Comparison of ENCODE assay signal across 16 mouse cellular contexts in the genomic region with DNA sequence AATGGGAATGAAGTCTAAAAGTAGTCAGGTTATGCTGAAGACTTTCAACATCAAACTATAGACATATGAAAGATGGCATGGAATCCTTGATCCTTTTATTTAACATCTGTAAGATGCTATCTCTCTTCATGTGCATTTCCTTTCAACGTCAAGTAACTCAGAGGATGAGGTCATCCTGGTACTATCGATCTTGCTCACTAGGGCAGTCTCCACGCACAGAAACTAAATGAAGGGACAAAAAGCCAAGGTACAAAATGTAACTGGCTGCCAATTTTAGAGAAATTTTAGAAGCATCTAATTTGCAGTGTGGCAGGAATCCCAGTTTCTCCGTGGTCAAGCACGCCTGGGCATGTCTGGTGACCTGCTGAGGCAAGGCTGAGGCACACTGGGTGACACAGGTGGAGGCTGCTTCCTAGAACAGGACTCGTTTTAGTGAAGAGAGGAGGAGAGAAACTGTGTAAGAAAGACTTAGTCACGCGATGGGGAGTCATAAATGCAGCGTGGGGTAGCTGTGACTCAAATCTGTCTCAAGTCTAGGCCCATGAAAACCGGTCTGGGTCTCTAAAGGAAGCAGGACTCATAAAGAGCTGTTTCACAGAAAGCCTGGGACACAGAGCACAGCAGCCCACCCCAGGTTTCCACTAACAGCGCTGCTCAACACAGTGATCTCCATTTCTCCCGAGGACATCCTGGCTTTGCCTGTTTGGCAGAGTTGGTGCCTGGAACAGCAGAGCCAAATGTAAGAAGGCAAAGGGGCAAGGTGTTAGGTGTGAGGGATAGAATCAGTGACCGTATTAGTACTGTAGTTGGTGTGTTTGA. TPM values are rescaled to one million over a fixed set of nuclear protein-coding genes. Genes with fewer than 3 reads are reported as not detected.
A peak's percentile ranks its signal among the peaks of the same experiment; 100 is the strongest.
DNase-seq lines count a peak whose midpoint lies in the region; ATAC-seq and TF ChIP-seq lines count a peak whose summit lies in the region.
"Had no signal": no experiment of that assay in that cellular context is flagged by ENCODE, and none has a peak within 500 bp of the region (broad histone marks: within the 10 kb centered on the region; RNA-seq: fewer than 3 reads in every experiment).

No protein-coding gene starts in this region.

- no peak overlapping the region for H3K4me3 ChIP-seq in midbrain, embryonic 11.5 days (ENCODE audit: low read depth, low read length)
- no peak overlapping the region for H3K4me3 ChIP-seq in midbrain, embryonic 14.5 days (replicated peaks; ENCODE audit: low read depth, low read length)
- peak overlapping the region; percentile 18 for H3K4me3 ChIP-seq in E14TG2a.4 (replicated peaks; ENCODE audit: low read length)
- H3K4me3 ChIP-seq in embryonic facial prominence, embryonic 15.5 days (replicated peaks), result no peak overlapping the region
- no peak overlapping the region for H3K4me3 ChIP-seq in forebrain, embryonic 15.5 days
- H3K4me3 ChIP-seq: erythroblast, embryonic 14.5 days; lung, embryonic 15.5 days; midbrain, embryonic 10.5 days; neural tube, embryonic 13.5 days had no signal

- 70% methylated on average over 13 of the region's 13 CpGs for WGBS in midbrain, embryonic 11.5 days
- WGBS in midbrain, embryonic 14.5 days, result 69% methylated on average over 13 of the region's 13 CpGs
- 40% methylated on average over 13 of the region's 13 CpGs for WGBS in embryonic facial prominence, embryonic 15.5 days
- 65% methylated on average over 13 of the region's 13 CpGs for WGBS in forebrain, embryonic 15.5 days

- no peaks in the 10 kb centered on the region for H3K9me3 ChIP-seq in midbrain, embryonic 11.5 days (ENCODE audit: control insufficient read depth, low read length)
- H3K9me3 ChIP-seq in midbrain, embryonic 14.5 days (ENCODE audit: control insufficient read depth, low read length), result no peaks in the 10 kb centered on the region
- no peaks in the 10 kb centered on the region for H3K9me3 ChIP-seq in E14TG2a.4 (ENCODE audit: low read length)
- no peaks in the 10 kb centered on the region for H3K9me3 ChIP-seq in embryonic facial prominence, embryonic 15.5 days (replicated peaks)
- no peaks in the 10 kb centered on the region for H3K9me3 ChIP-seq in forebrain, embryonic 15.5 days
- H3K9me3 ChIP-seq: lung, embryonic 15.5 days; midbrain, embryonic 10.5 days; neural tube, embryonic 13.5 days had no signal

- no peak overlapping the region for H3K9ac ChIP-seq in midbrain, embryonic 11.5 days (ENCODE audit: low read length)
- no peak overlapping the region for H3K9ac ChIP-seq in midbrain, embryonic 14.5 days (replicated peaks; ENCODE audit: low read length)
- no peak overlapping the region for H3K9ac ChIP-seq in embryonic facial prominence, embryonic 15.5 days
- no peak overlapping the region for H3K9ac ChIP-seq in forebrain, embryonic 15.5 days (replicated peaks)
- H3K9ac ChIP-seq: lung, embryonic 15.5 days; neural tube, embryonic 13.5 days had no signal

- ATAC-seq in midbrain, embryonic 11.5 days (ENCODE audit: low FRiP score), result no peak
- ATAC-seq in midbrain, embryonic 14.5 days (ENCODE audit: low FRiP score, low TSS enrichment), result no peak
- no peak for ATAC-seq in embryonic facial prominence, embryonic 15.5 days (ENCODE audit: insufficient number of reproducible peaks, low FRiP score, low TSS enrichment, low read depth)
- ATAC-seq in forebrain, embryonic 15.5 days (replicated peaks), result no peak
- ATAC-seq: intestine, embryonic 16.5 days had no signal

- H3K36me3 ChIP-seq in midbrain, embryonic 11.5 days (ENCODE audit: control insufficient read depth, insufficient read depth, low read length), result no peaks in the 10 kb centered on the region
- no peaks in the 10 kb centered on the region for H3K36me3 ChIP-seq in midbrain, embryonic 14.5 days (ENCODE audit: control insufficient read depth, insufficient read depth, low read length)
- H3K36me3 ChIP-seq in E14TG2a.4 (ENCODE audit: insufficient read depth, low read length), result peaks cover 10% of the 10 kb centered on the region
- no peaks in the 10 kb centered on the region for H3K36me3 ChIP-seq in embryonic facial prominence, embryonic 15.5 days
- no peaks in the 10 kb centered on the region for H3K36me3 ChIP-seq in forebrain, embryonic 15.5 days
- H3K36me3 ChIP-seq: lung, embryonic 15.5 days; midbrain, embryonic 10.5 days; neural tube, embryonic 13.5 days had no signal

- TF ChIP-seq CTCF in E14TG2a.4 (conservative IDR thresholded peaks at IDR 0.05; ENCODE audit: low read length), result no peak

- DNase-seq in midbrain, embryonic 11.5 days (ENCODE audit: low spot score, missing footprints), result peak; percentile 66
- no peak for DNase-seq in midbrain, embryonic 14.5 days
- peak; percentile 65 for DNase-seq in urinary bladder, adult 2 months (ENCODE audit: low spot score)
- DNase-seq in left cerebral cortex, adult 8-10 months (ENCODE audit: low spot score in 2 of 2), result no peak
- DNase-seq in adrenal gland, adult 2 months, result no peak
- DNase-seq: cerebellum, postnatal 25 days; heart, postnatal 10 days; kidney, postnatal 36 days had no signal

- H3K27me3 ChIP-seq in midbrain, embryonic 11.5 days (ENCODE audit: control insufficient read depth, insufficient read depth, low read length), result no peaks in the 10 kb centered on the region; the same call in 1 of the 2 replicates
- no peaks in the 10 kb centered on the region for H3K27me3 ChIP-seq in midbrain, embryonic 14.5 days (ENCODE audit: control insufficient read depth, insufficient read depth, low read length)
- H3K27me3 ChIP-seq in E14TG2a.4 (ENCODE audit: insufficient read depth, low read length), result peaks cover 4% of the 10 kb centered on the region; the same call in 1 of the 2 replicates
- H3K27me3 ChIP-seq in embryonic facial prominence, embryonic 15.5 days, result no peaks in the 10 kb centered on the region
- no peaks in the 10 kb centered on the region for H3K27me3 ChIP-seq in forebrain, embryonic 15.5 days
- H3K27me3 ChIP-seq: lung, embryonic 15.5 days; neural tube, embryonic 13.5 days had no signal

- H3K4me2 ChIP-seq in midbrain, embryonic 11.5 days, result no peak overlapping the region
- H3K4me2 ChIP-seq in midbrain, embryonic 14.5 days (ENCODE audit: low read length), result no peak overlapping the region
- H3K4me2 ChIP-seq in embryonic facial prominence, embryonic 15.5 days (replicated peaks), result no peak overlapping the region
- no peak overlapping the region for H3K4me2 ChIP-seq in forebrain, embryonic 15.5 days (replicated peaks)
- H3K4me2 ChIP-seq: lung, embryonic 15.5 days; neural tube, embryonic 13.5 days had no signal

- peaks cover 8% of the 10 kb centered on the region for H3K4me1 ChIP-seq in midbrain, embryonic 11.5 days (ENCODE audit: control insufficient read depth, insufficient read depth, low read length)
- peaks cover 14% of the 10 kb centered on the region for H3K4me1 ChIP-seq in midbrain, embryonic 14.5 days (ENCODE audit: control insufficient read depth, insufficient read depth, low read length)
- peaks cover 66% of the 10 kb centered on the region for H3K4me1 ChIP-seq in E14TG2a.4 (replicated peaks; ENCODE audit: low read depth, low read length)
- H3K4me1 ChIP-seq in embryonic facial prominence, embryonic 15.5 days, result peaks cover 16% of the 10 kb centered on the region
- peaks cover 15% of the 10 kb centered on the region for H3K4me1 ChIP-seq in forebrain, embryonic 15.5 days

- no peak overlapping the region for H3K27ac ChIP-seq in midbrain, embryonic 11.5 days (ENCODE audit: low read depth, low read length)
- no peak overlapping the region for H3K27ac ChIP-seq in midbrain, embryonic 14.5 days (replicated peaks; ENCODE audit: low read depth, low read length)
- peak overlapping the region; percentile 74 for H3K27ac ChIP-seq in embryonic facial prominence, embryonic 15.5 days (replicated peaks)
- H3K27ac ChIP-seq in forebrain, embryonic 15.5 days (replicated peaks), result no peak overlapping the region
- H3K27ac ChIP-seq: lung, embryonic 15.5 days; midbrain, embryonic 10.5 days; neural tube, embryonic 13.5 days had no signal

RNA-seq across cellular contexts. Expression of gene Aebp2, which starts 1.7 kb away (rescaled TPM):
- 22.3 and 23.1 TPM in 2 replicates for polyA plus RNA-seq in midbrain, embryonic 11.5 days (2014; fragmentation: Nextera tagmentation; extraction: Ambion mirVana)
- polyA plus RNA-seq in midbrain, embryonic 14.5 days (2014; fragmentation: Nextera tagmentation; extraction: Ambion mirVana), result 14.2 and 15.9 TPM in 2 replicates
- 13.7 and 15.2 TPM in 2 replicates for polyA plus RNA-seq in embryonic facial prominence, embryonic 15.5 days (2015; fragmentation: Nextera tagmentation; extraction: Ambion mirVana)
- polyA plus RNA-seq in urinary bladder, adult 2 months (2012; rRNA removed), result 32.5 and 38.1 TPM in 2 replicates
- total RNA-seq in left cerebral cortex, adult 8-10 months (2022), result 10 to 100 TPM; 64.8 to 73.9 (median 69.0) TPM
- 7.5 and 9.0 TPM in 2 replicates for polyA plus RNA-seq in forebrain, embryonic 15.5 days (2015; fragmentation: Nextera tagmentation; extraction: Ambion mirVana)
- total RNA-seq in adrenal gland, adult 2 months (2021), result 10 to 100 TPM; 40.5 to 45.9 TPM
- polyA plus RNA-seq in adrenal gland, adult 2 months (2012; rRNA removed), result 18.9 and 19.4 TPM in 2 replicates

Comparison
In these comparisons a context has a peak if more than half of its experiments do, and no peak if none do; other contexts are left out.
1. DNase-seq: peak in midbrain, embryonic 11.5 days (single experiment) and urinary bladder, adult 2 months (single experiment); none in midbrain, embryonic 14.5 days (single experiment), left cerebral cortex, adult 8-10 months (0 of 2) and adrenal gland, adult 2 months (single experiment).